Mouse (Mus musculus) thymus, adult 2 months (tissue): ENCODE results near the gene Atp2b4.

Source experiments
- CTCF ChIP-seq: fragments of 200-500 bp; IDR thresholded peaks from 2 replicates; pipeline ENCODE4 v1.5.1; 2012; ENCODE audit warnings: mild to moderate bottlenecking, control low read depth, low read length, moderate library complexity, borderline replicate concordance; ENCODE audit not compliant: control insufficient read depth, poor library complexity, insufficient read depth; ENCODE audit errors: extremely low read depth
- POLR2A ChIP-seq: fragments of 200-500 bp; IDR thresholded peaks from 2 replicates; pipeline ENCODE4 v1.6.1; 2012; ENCODE audit warnings: mild to moderate bottlenecking, low read length, control low read depth, moderate library complexity; ENCODE audit not compliant: control insufficient read depth, poor library complexity, insufficient read depth; ENCODE audit errors: extremely low read depth

DNA sequence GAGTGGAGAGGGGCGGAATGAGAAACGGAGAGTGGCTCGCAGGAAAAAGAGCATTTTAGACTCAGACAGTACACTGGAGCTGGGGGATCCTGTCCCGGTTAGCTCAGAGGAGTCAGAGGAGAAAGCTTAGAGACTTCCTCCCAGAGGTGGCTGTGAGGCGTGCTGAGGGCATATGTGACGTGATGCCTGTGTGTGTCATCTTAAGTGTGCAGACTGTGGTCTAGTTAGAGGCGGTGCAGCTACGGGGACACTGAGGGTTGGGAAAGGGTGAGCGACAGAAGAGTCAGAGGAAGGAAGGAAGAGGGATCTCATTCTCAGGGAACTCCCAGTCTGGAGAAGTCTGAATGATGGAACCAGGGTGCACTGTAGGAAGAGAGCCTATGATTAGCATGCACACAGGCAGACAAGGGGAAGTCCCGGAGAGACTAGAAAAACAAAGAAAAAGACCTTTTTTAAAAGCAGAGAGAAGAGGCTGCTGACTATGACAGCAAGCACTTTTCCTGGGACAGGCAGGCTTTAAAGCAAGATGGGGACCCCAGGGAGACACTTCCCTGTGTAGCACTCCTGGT, 28.9 kb downstream of the Atp2b4 start:
- TF ChIP-seq CTCF = no peak
- no peak for TF ChIP-seq POLR2A
